Mouse (Mus musculus) CD4-positive, CD25-positive, alpha-beta regulatory T cell, adult 2 months (primary cell): Measurements from ENCODE around the gene Usp8.
A peak's percentile ranks its signal among the peaks of the same experiment; 100 is the strongest.

ENCODE experiments used
- DNase-seq: peaks from one replicate; pipeline ENCODE4 v3.0.0-alpha.2; 2012; ENCODE audit warnings: low read depth, low spot score

Gene Usp8

GRCm38 (mm10) chr2:126706759-126707437 is at the start of gene Usp8:
Usp8 (plus strand) TSS chr2:126707328.
- peak; percentile 96 for DNase-seq

GRCm38 (mm10) chr2:126663481-126663880 is 43.6 kb upstream of the Usp8 start:
- DNase-seq, result peak; percentile 83

- peak; percentile 61 for DNase-seq
These were observed 41.1 kb upstream of the Usp8 start for GRCm38 (mm10) chr2:126665984-126666383.

- no peak for DNase-seq
These were observed 38.4 kb upstream of the Usp8 start for GRCm38 (mm10) chr2:126668621-126669252.

- peak; percentile 72 for DNase-seq
These were observed 33.5 kb upstream of the Usp8 start for GRCm38 (mm10) chr2:126673317-126674242.

GRCm38 (mm10) chr2:126674441-126675168 is 32.5 kb upstream of the Usp8 start:
- DNase-seq, result peak; percentile 74

GRCm38 (mm10) chr2:126675169-126676121 is 31.7 kb upstream of the Usp8 start:
- peak; percentile 95 for DNase-seq

- DNase-seq, result no peak
These were observed 31.0 kb upstream of the Usp8 start, which contains the start of gene Gabpb1 for GRCm38 (mm10) chr2:126676122-126676515. Gabpb1 (minus strand) TSS chr2:126676337.

- no peak for DNase-seq
These were observed 29.8 kb upstream of the Usp8 start for GRCm38 (mm10) chr2:126677366-126677765.

GRCm38 (mm10) chr2:126682333-126682732 is 24.8 kb upstream of the Usp8 start:
- DNase-seq, result no peak

- DNase-seq, result no peak
These were observed 24.2 kb upstream of the Usp8 start for GRCm38 (mm10) chr2:126682937-126683336.

GRCm38 (mm10) chr2:126691290-126691689 is 15.8 kb upstream of the Usp8 start:
- no peak for DNase-seq

GRCm38 (mm10) chr2:126695285-126695684 is 11.8 kb upstream of the Usp8 start:
- no peak for DNase-seq

- DNase-seq, result no peak
These were observed 281 bp downstream of the Usp8 start for GRCm38 (mm10) chr2:126707438-126707779.

- peak; percentile 26 for DNase-seq
These were observed 1.2 kb downstream of the Usp8 start for GRCm38 (mm10) chr2:126708361-126708760.

GRCm38 (mm10) chr2:126712526-126712925 is 5.4 kb downstream of the Usp8 start:
- no peak for DNase-seq

GRCm38 (mm10) chr2:126712950-126713349 is 5.8 kb downstream of the Usp8 start:
- DNase-seq, result no peak

- no peak for DNase-seq
These were observed 22.1 kb downstream of the Usp8 start for GRCm38 (mm10) chr2:126729207-126729606.

GRCm38 (mm10) chr2:126730502-126730901 is 23.4 kb downstream of the Usp8 start:
- no peak for DNase-seq

- DNase-seq, result no peak
These were observed 28.4 kb downstream of the Usp8 start for GRCm38 (mm10) chr2:126735339-126736073.
